Mouse (Mus musculus): ENCODE measurements around the gene Igfbp6. TPM values are rescaled to one million over a fixed set of nuclear protein-coding genes. Genes with fewer than 3 reads are reported as not detected.

Igfbp6 gene
- polyA plus RNA-seq, 1 experiment = 10.9 TPM

- 60% methylated on average over 3 of the region's 3 CpGs for WGBS
- no peaks in the 10 kb centered on the region for H3K27me3 ChIP-seq (ENCODE audit: control insufficient read depth, insufficient read depth, low read length)
- no peak for DNase-seq (ENCODE audit: low read depth in 1 of 2, low spot score in 2 of 2)
- no peaks in the 10 kb centered on the region for H3K4me1 ChIP-seq (ENCODE audit: control insufficient read depth, insufficient read depth, insufficient read length)
- no peaks in the 10 kb centered on the region for H3K36me3 ChIP-seq (ENCODE audit: control insufficient read depth, insufficient read depth, low read length)
- no peak overlapping the region for H3K27ac ChIP-seq (ENCODE audit: insufficient read depth, low read length)
- no peak overlapping the region for H3K4me3 ChIP-seq (ENCODE audit: extremely low read depth, insufficient read depth, insufficient read length)
- TF ChIP-seq POLR2A (IDR thresholded peaks at IDR 0.05; ENCODE audit: low read depth, low read length) = no peak
- no peak for TF ChIP-seq CTCF (IDR thresholded peaks at IDR 0.05; ENCODE audit: extremely low read depth, insufficient read depth, insufficient read length, insufficient replicate concordance)
Observed at GRCm38 (mm10) chr15:102173581-102173980, 29.4 kb downstream of the Igfbp6 start.

- WGBS = 90% methylated on average over 16 of the region's 16 CpGs
- Histone ChIP-seq H3K4me3 (ENCODE audit: extremely low read depth, insufficient read depth, insufficient read length) (no peak overlapping the region), H3K27me3 (ENCODE audit: control insufficient read depth, insufficient read depth, low read length) (no peaks in the 10 kb centered on the region), H3K36me3 (ENCODE audit: control insufficient read depth, insufficient read depth, low read length) (no peaks in the 10 kb centered on the region), H3K27ac (ENCODE audit: insufficient read depth, low read length) (no peak overlapping the region), H3K4me1 (ENCODE audit: control insufficient read depth, insufficient read depth, insufficient read length) (no peaks in the 10 kb centered on the region)
- TF ChIP-seq POLR2A (IDR thresholded peaks at IDR 0.05; ENCODE audit: low read depth, low read length) (no peak), CTCF (IDR thresholded peaks at IDR 0.05; ENCODE audit: extremely low read depth, insufficient read depth, insufficient read length, insufficient replicate concordance) (no peak)
- DNase-seq (ENCODE audit: low read depth in 1 of 2, low spot score in 2 of 2) = no peak
Observed at GRCm38 (mm10) chr15:102175736-102176319, 31.7 kb downstream of the Igfbp6 start.

DNA sequence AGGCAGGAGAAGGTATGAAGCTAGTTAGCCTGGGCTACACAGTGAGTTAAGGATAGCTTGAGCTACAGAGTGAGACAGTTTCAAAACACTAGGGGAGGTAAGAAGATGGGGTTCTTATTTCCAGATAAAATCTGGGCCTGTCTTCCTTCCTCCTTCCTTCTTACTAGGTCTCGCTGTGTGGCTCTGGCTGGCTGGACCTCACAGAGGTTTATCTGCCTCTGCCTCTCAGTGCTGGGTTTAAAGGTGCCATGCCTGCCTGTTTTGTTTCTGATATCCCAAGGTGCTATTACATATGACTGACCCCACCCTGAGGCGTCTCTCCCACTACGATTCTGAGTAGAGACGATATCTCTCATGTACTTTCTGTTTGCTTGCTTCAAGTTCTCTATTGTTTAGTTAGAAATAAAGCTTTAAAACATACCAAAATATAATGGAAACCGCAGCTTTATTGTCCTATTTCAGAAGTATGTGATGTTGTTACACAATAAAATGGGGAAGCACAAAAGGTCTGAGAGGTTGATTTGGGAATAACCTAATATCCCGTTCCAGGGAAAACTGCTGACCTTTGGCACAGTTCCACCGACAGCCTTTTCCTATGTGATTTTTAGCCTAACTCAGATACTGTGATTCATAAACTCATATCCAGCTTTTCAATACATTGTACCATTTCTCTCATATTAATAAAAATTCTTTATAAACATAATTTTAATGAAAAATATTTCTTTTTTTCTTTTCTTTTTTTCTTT is 32.6 kb downstream of the Igfbp6 start:
- 76% methylated on average over 7 of the region's 7 CpGs for WGBS
- no peak overlapping the region for H3K4me3 ChIP-seq (ENCODE audit: extremely low read depth, insufficient read depth, insufficient read length)
- H3K36me3 ChIP-seq (ENCODE audit: control insufficient read depth, insufficient read depth, low read length) = no peaks in the 10 kb centered on the region
- H3K4me1 ChIP-seq (ENCODE audit: control insufficient read depth, insufficient read depth, insufficient read length) = no peaks in the 10 kb centered on the region
- TF ChIP-seq CTCF (IDR thresholded peaks at IDR 0.05; ENCODE audit: extremely low read depth, insufficient read depth, insufficient read length, insufficient replicate concordance) = no peak
- no peak for TF ChIP-seq POLR2A (IDR thresholded peaks at IDR 0.05; ENCODE audit: low read depth, low read length)
- no peak for DNase-seq (ENCODE audit: low read depth in 1 of 2, low spot score in 2 of 2)
- H3K27me3 ChIP-seq (ENCODE audit: control insufficient read depth, insufficient read depth, low read length) = no peaks in the 10 kb centered on the region
- H3K27ac ChIP-seq (ENCODE audit: insufficient read depth, low read length) = 0 out of 2 replicates have a peak overlapping the region, but pooled peaks have one; percentile 18

GRCm38 (mm10) chr15:102177417-102177816 is 33.3 kb downstream of the Igfbp6 start:
- WGBS = 88% methylated on average over 8 of the region's 8 CpGs
- Histone ChIP-seq H3K27me3 (ENCODE audit: control insufficient read depth, insufficient read depth, low read length) (no peaks in the 10 kb centered on the region), H3K27ac (ENCODE audit: insufficient read depth, low read length) (no peak overlapping the region)

DNA sequence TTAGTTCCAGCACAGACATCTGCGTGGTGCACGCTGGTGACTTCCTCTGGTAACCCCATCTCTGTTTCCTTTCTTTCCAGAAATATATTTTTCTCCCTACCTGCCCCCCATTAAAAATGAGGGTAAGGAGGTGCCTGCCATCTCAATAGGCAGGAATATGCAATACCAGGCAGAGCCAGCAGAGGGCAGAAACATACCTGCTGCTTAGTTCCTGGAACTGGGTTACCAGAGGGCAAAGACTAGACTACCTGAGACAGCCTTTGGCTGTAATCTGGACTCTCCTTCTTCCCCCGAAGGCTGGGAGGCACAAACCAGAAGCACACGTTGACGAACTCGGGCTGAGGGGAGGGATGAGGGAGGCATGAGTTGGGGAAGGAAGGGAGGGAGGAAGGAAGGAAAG is 34.1 kb downstream of the Igfbp6 start:
- Histone ChIP-seq H3K4me1 (ENCODE audit: control insufficient read depth, insufficient read depth, insufficient read length) (no peaks in the 10 kb centered on the region), H3K4me3 (ENCODE audit: extremely low read depth, insufficient read depth, insufficient read length) (no peak overlapping the region), H3K27me3 (ENCODE audit: control insufficient read depth, insufficient read depth, low read length) (no peaks in the 10 kb centered on the region), H3K27ac (ENCODE audit: insufficient read depth, low read length) (no peak overlapping the region), H3K36me3 (ENCODE audit: control insufficient read depth, insufficient read depth, low read length) (no peaks in the 10 kb centered on the region)
- DNase-seq (ENCODE audit: low read depth in 1 of 2, low spot score in 2 of 2) = peak; percentile 53 to 85
- WGBS = 22% methylated on average over 6 of the region's 6 CpGs
- TF ChIP-seq POLR2A (IDR thresholded peaks at IDR 0.05; ENCODE audit: low read depth, low read length) = no peak
- TF ChIP-seq CTCF (IDR thresholded peaks at IDR 0.05; ENCODE audit: extremely low read depth, insufficient read depth, insufficient read length, insufficient replicate concordance) = peak; percentile 71; the same call in 1 of the 2 replicates

More at GRCm38 (mm10) chr15:102177417-102177816, 33.3 kb downstream of the Igfbp6 start:
- Histone ChIP-seq H3K4me3 (ENCODE audit: extremely low read depth, insufficient read depth, insufficient read length) (no peak overlapping the region), H3K4me1 (ENCODE audit: control insufficient read depth, insufficient read depth, insufficient read length) (no peaks in the 10 kb centered on the region), H3K36me3 (ENCODE audit: control insufficient read depth, insufficient read depth, low read length) (no peaks in the 10 kb centered on the region)
- TF ChIP-seq POLR2A (IDR thresholded peaks at IDR 0.05; ENCODE audit: low read depth, low read length) (no peak), CTCF (IDR thresholded peaks at IDR 0.05; ENCODE audit: extremely low read depth, insufficient read depth, insufficient read length, insufficient replicate concordance) (no peak)
- no peak for DNase-seq (ENCODE audit: low read depth in 1 of 2, low spot score in 2 of 2)

DNA sequence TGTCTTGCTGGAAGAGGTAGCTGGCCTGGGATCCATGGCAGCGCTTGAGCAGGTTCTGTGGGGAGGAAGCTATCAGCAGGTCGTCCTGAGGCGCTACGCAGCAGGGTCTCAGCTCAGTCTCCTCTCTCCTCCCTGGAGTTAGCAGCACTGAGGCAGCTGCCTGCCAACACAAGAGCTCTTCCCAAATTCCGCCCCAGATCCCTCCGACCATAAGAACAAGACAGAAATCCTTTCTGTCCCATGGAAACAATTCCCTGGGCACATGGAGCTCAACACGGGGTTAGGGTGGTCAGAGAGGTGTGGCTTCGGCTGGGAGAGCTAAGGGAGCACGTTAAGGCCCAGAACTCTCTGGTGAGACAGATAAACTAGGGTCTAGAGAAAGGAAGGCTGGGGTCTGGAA is 34.9 kb downstream of the Igfbp6 start:
- Histone ChIP-seq H3K4me3 (ENCODE audit: extremely low read depth, insufficient read depth, insufficient read length) (no peak overlapping the region), H3K27ac (ENCODE audit: insufficient read depth, low read length) (no peak overlapping the region), H3K36me3 (ENCODE audit: control insufficient read depth, insufficient read depth, low read length) (no peaks in the 10 kb centered on the region), H3K4me1 (ENCODE audit: control insufficient read depth, insufficient read depth, insufficient read length) (no peaks in the 10 kb centered on the region), H3K27me3 (ENCODE audit: control insufficient read depth, insufficient read depth, low read length) (no peaks in the 10 kb centered on the region)
- 92% methylated on average over 9 of the region's 9 CpGs for WGBS
- no peak for DNase-seq (ENCODE audit: low read depth in 1 of 2, low spot score in 2 of 2)
- TF ChIP-seq CTCF (IDR thresholded peaks at IDR 0.05; ENCODE audit: extremely low read depth, insufficient read depth, insufficient read length, insufficient replicate concordance) (no peak), POLR2A (IDR thresholded peaks at IDR 0.05; ENCODE audit: low read depth, low read length) (no peak)

DNA sequence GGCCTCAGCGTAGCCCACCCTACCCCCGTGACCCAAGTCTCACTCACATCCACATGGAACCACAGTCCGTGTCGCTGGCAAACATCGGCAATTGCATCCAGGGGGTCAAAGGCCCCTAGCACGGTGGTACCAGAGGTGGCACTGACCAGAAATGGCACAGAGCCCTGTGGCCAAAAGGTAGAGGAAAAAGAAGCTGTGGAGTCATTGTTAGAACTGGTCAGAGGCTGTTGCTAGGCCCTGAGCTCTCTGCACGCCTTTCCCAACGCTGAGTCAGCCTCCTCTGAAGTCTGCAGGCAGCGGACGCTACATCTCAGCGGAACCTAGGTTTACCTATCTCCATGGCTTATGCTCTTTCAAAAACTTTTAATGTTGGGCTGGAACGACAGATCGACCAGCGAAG is 35.8 kb downstream of the Igfbp6 start:
- TF ChIP-seq CTCF (IDR thresholded peaks at IDR 0.05; ENCODE audit: extremely low read depth, insufficient read depth, insufficient read length, insufficient replicate concordance) (no peak), POLR2A (IDR thresholded peaks at IDR 0.05; ENCODE audit: low read depth, low read length) (no peak)
- Histone ChIP-seq H3K4me1 (ENCODE audit: control insufficient read depth, insufficient read depth, insufficient read length) (no peaks in the 10 kb centered on the region), H3K36me3 (ENCODE audit: control insufficient read depth, insufficient read depth, low read length) (no peaks in the 10 kb centered on the region), H3K27ac (ENCODE audit: insufficient read depth, low read length) (no peak overlapping the region), H3K27me3 (ENCODE audit: control insufficient read depth, insufficient read depth, low read length) (no peaks in the 10 kb centered on the region), H3K4me3 (ENCODE audit: extremely low read depth, insufficient read depth, insufficient read length) (no peak overlapping the region)
- 94% methylated on average over 14 of the region's 14 CpGs for WGBS
- no peak for DNase-seq (ENCODE audit: low read depth in 1 of 2, low spot score in 2 of 2)
